Mouse (Mus musculus): ENCODE data around the gene Cdcp1. TPM values are rescaled to one million over a fixed set of nuclear protein-coding genes. Genes with fewer than 3 reads are reported as not detected.
A peak's percentile ranks its signal among the peaks of the same experiment; 100 is the strongest.

The Cdcp1 gene
- polyA plus RNA-seq, 1 experiment from 2014 or later, result 0.14 TPM

- no peaks in the 10 kb centered on the region for H3K27me3 ChIP-seq (ENCODE audit: control insufficient read depth, insufficient read depth, low read length)
- no peak for ATAC-seq (ENCODE audit: insufficient number of reproducible peaks, insufficient read depth, low FRiP score, low read depth)
- no peak overlapping the region for H3K4me2 ChIP-seq (ENCODE audit: low read length)
- no peaks in the 10 kb centered on the region for H3K9me3 ChIP-seq (ENCODE audit: control insufficient read depth, low read length)
- WGBS, result 67% methylated on average over 4 of the region's 4 CpGs
- no peak overlapping the region for H3K4me3 ChIP-seq (ENCODE audit: control insufficient read depth in 1 of 2, insufficient read depth in 1 of 2, low read depth in 1 of 2, low read length in 2 of 2)
- H3K9ac ChIP-seq (ENCODE audit: low read length), result no peak overlapping the region
- H3K27ac ChIP-seq (replicated peaks in 1 of 2; ENCODE audit: control insufficient read depth in 1 of 2, insufficient read depth in 1 of 2, low read depth in 2 of 2, low read length in 2 of 2), result no peak overlapping the region
- H3K36me3 ChIP-seq (ENCODE audit: control insufficient read depth, insufficient read depth, low read length), result no peaks in the 10 kb centered on the region
- H3K4me1 ChIP-seq (ENCODE audit: control insufficient read depth in 2 of 2, insufficient read depth in 2 of 2, low read length in 2 of 2), result no peaks in the 10 kb centered on the region
Measured at GRCm38 (mm10) chr9:123245146-123245545, 29.3 kb upstream of the Cdcp1 start.

- 47% methylated on average over 10 of the region's 10 CpGs for WGBS
- Histone ChIP-seq H3K4me3 (ENCODE audit: control insufficient read depth in 1 of 2, insufficient read depth in 1 of 2, low read depth in 1 of 2, low read length in 2 of 2) (no peak overlapping the region), H3K4me1 (ENCODE audit: control insufficient read depth in 2 of 2, insufficient read depth in 2 of 2, low read length in 2 of 2) (no peaks in the 10 kb centered on the region; a peak in 1 of 4 replicates), H3K36me3 (ENCODE audit: control insufficient read depth, insufficient read depth, low read length) (no peaks in the 10 kb centered on the region), H3K9me3 (ENCODE audit: control insufficient read depth, low read length) (no peaks in the 10 kb centered on the region), H3K27ac (replicated peaks in 1 of 2; ENCODE audit: control insufficient read depth in 1 of 2, insufficient read depth in 1 of 2, low read depth in 2 of 2, low read length in 2 of 2) (no peak overlapping the region), H3K27me3 (ENCODE audit: control insufficient read depth, insufficient read depth, low read length) (no peaks in the 10 kb centered on the region), H3K4me2 (ENCODE audit: low read length) (no peak overlapping the region), H3K9ac (ENCODE audit: low read length) (no peak overlapping the region)
- ATAC-seq (ENCODE audit: insufficient number of reproducible peaks, insufficient read depth, low FRiP score, low read depth), result no peak
Measured at GRCm38 (mm10) chr9:123243988-123244387, 28.1 kb upstream of the Cdcp1 start.

GRCm38 (mm10) chr9:123241191-123241590 is 25.4 kb upstream of the Cdcp1 start:
- Histone ChIP-seq H3K9me3 (ENCODE audit: control insufficient read depth, low read length) (no peaks in the 10 kb centered on the region), H3K9ac (ENCODE audit: low read length) (no peak overlapping the region), H3K4me1 (ENCODE audit: control insufficient read depth in 2 of 2, insufficient read depth in 2 of 2, low read length in 2 of 2) (peaks cover 4 to 10% of the 10 kb centered on the region in 2 experiments; a peak in 3 of 4 replicates), H3K4me3 (ENCODE audit: control insufficient read depth in 1 of 2, insufficient read depth in 1 of 2, low read depth in 1 of 2, low read length in 2 of 2) (no peak overlapping the region), H3K27ac (replicated peaks in 1 of 2; ENCODE audit: control insufficient read depth in 1 of 2, insufficient read depth in 1 of 2, low read depth in 2 of 2, low read length in 2 of 2) (no peak overlapping the region), H3K36me3 (ENCODE audit: control insufficient read depth, insufficient read depth, low read length) (no peaks in the 10 kb centered on the region), H3K27me3 (ENCODE audit: control insufficient read depth, insufficient read depth, low read length) (no peaks in the 10 kb centered on the region), H3K4me2 (ENCODE audit: low read length) (no peak overlapping the region)
- ATAC-seq (ENCODE audit: insufficient number of reproducible peaks, insufficient read depth, low FRiP score, low read depth), result no peak
- WGBS, result 89% methylated on average over 5 of the region's 5 CpGs

GRCm38 (mm10) chr9:123240751-123241150 is 24.9 kb upstream of the Cdcp1 start:
- H3K36me3 ChIP-seq (ENCODE audit: control insufficient read depth, insufficient read depth, low read length), result no peaks in the 10 kb centered on the region
- H3K4me2 ChIP-seq (ENCODE audit: low read length), result no peak overlapping the region
- H3K4me3 ChIP-seq (ENCODE audit: control insufficient read depth in 1 of 2, insufficient read depth in 1 of 2, low read depth in 1 of 2, low read length in 2 of 2), result no peak overlapping the region
- H3K9me3 ChIP-seq (ENCODE audit: control insufficient read depth, low read length), result no peaks in the 10 kb centered on the region
- no peak overlapping the region for H3K27ac ChIP-seq (replicated peaks in 1 of 2; ENCODE audit: control insufficient read depth in 1 of 2, insufficient read depth in 1 of 2, low read depth in 2 of 2, low read length in 2 of 2)
- ATAC-seq (ENCODE audit: insufficient number of reproducible peaks, insufficient read depth, low FRiP score, low read depth), result no peak
- peaks cover 4 to 10% of the 10 kb centered on the region in 2 experiments; a peak in 3 of 4 replicates for H3K4me1 ChIP-seq (ENCODE audit: control insufficient read depth in 2 of 2, insufficient read depth in 2 of 2, low read length in 2 of 2)
- H3K9ac ChIP-seq (ENCODE audit: low read length), result no peak overlapping the region
- no peaks in the 10 kb centered on the region for H3K27me3 ChIP-seq (ENCODE audit: control insufficient read depth, insufficient read depth, low read length)
- WGBS, result 89% methylated on average over 2 of the region's 2 CpGs

- Histone ChIP-seq H3K4me2 (ENCODE audit: low read length) (no peak overlapping the region), H3K27ac (replicated peaks in 1 of 2; ENCODE audit: control insufficient read depth in 1 of 2, insufficient read depth in 1 of 2, low read depth in 2 of 2, low read length in 2 of 2) (no peak overlapping the region), H3K36me3 (ENCODE audit: control insufficient read depth, insufficient read depth, low read length) (no peaks in the 10 kb centered on the region), H3K9ac (ENCODE audit: low read length) (no peak overlapping the region), H3K4me3 (ENCODE audit: control insufficient read depth in 1 of 2, insufficient read depth in 1 of 2, low read depth in 1 of 2, low read length in 2 of 2) (no peak overlapping the region), H3K9me3 (ENCODE audit: control insufficient read depth, low read length) (no peaks in the 10 kb centered on the region), H3K27me3 (ENCODE audit: control insufficient read depth, insufficient read depth, low read length) (no peaks in the 10 kb centered on the region), H3K4me1 (ENCODE audit: control insufficient read depth in 2 of 2, insufficient read depth in 2 of 2, low read length in 2 of 2) (peaks cover 4 to 10% of the 10 kb centered on the region in 2 experiments; a peak in 3 of 4 replicates)
- 86% methylated on average over 5 of the region's 5 CpGs for WGBS
- ATAC-seq (ENCODE audit: insufficient number of reproducible peaks, insufficient read depth, low FRiP score, low read depth), result no peak
Measured at GRCm38 (mm10) chr9:123240271-123240670, 24.4 kb upstream of the Cdcp1 start.

- no peak for ATAC-seq (ENCODE audit: insufficient number of reproducible peaks, insufficient read depth, low FRiP score, low read depth)
- peaks cover 4 to 10% of the 10 kb centered on the region in 2 experiments; a peak in 3 of 4 replicates for H3K4me1 ChIP-seq (ENCODE audit: control insufficient read depth in 2 of 2, insufficient read depth in 2 of 2, low read length in 2 of 2)
- H3K4me2 ChIP-seq (ENCODE audit: low read length), result no peak overlapping the region
- H3K9ac ChIP-seq (ENCODE audit: low read length), result no peak overlapping the region
- H3K36me3 ChIP-seq (ENCODE audit: control insufficient read depth, insufficient read depth, low read length), result no peaks in the 10 kb centered on the region
- H3K27me3 ChIP-seq (ENCODE audit: control insufficient read depth, insufficient read depth, low read length), result no peaks in the 10 kb centered on the region
- 57% methylated on average over 2 of the region's 2 CpGs for WGBS
- H3K27ac ChIP-seq (replicated peaks in 1 of 2; ENCODE audit: control insufficient read depth in 1 of 2, insufficient read depth in 1 of 2, low read depth in 2 of 2, low read length in 2 of 2), result peak overlapping the region in 1 of 2 experiments; percentile 72; a peak in 1 of 4 replicates
- no peaks in the 10 kb centered on the region for H3K9me3 ChIP-seq (ENCODE audit: control insufficient read depth, low read length)
- H3K4me3 ChIP-seq (ENCODE audit: control insufficient read depth in 1 of 2, insufficient read depth in 1 of 2, low read depth in 1 of 2, low read length in 2 of 2), result no peak overlapping the region
Measured at GRCm38 (mm10) chr9:123239651-123240050, 23.8 kb upstream of the Cdcp1 start.

GRCm38 (mm10) chr9:123238256-123239045 is 22.6 kb upstream of the Cdcp1 start:
- Histone ChIP-seq H3K9me3 (ENCODE audit: control insufficient read depth, low read length) (no peaks in the 10 kb centered on the region), H3K36me3 (ENCODE audit: control insufficient read depth, insufficient read depth, low read length) (no peaks in the 10 kb centered on the region), H3K4me2 (ENCODE audit: low read length) (no peak overlapping the region), H3K4me1 (ENCODE audit: control insufficient read depth in 2 of 2, insufficient read depth in 2 of 2, low read length in 2 of 2) (peaks cover 4 to 10% of the 10 kb centered on the region in 2 experiments; a peak in 3 of 4 replicates), H3K9ac (ENCODE audit: low read length) (no peak overlapping the region), H3K27me3 (ENCODE audit: control insufficient read depth, insufficient read depth, low read length) (no peaks in the 10 kb centered on the region), H3K4me3 (ENCODE audit: control insufficient read depth in 1 of 2, insufficient read depth in 1 of 2, low read depth in 1 of 2, low read length in 2 of 2) (no peak overlapping the region), H3K27ac (replicated peaks in 1 of 2; ENCODE audit: control insufficient read depth in 1 of 2, insufficient read depth in 1 of 2, low read depth in 2 of 2, low read length in 2 of 2) (peak overlapping the region; percentile 72 to 80)
- 43% methylated on average over 4 of the region's 4 CpGs for WGBS
- peak; percentile 57 for ATAC-seq (ENCODE audit: insufficient number of reproducible peaks, insufficient read depth, low FRiP score, low read depth)
